Mouse (Mus musculus) megakaryocyte, adult 5-6 weeks (primary cell): Measurements from ENCODE around the gene Mvd. TPM values are rescaled to one million over a fixed set of nuclear protein-coding genes. Genes with fewer than 3 reads are reported as not detected.

Experiments
- ATAC-seq: 2 replicates; pipeline ENCODE4 v1.8.0; 2016; ENCODE audit warnings: mild to moderate bottlenecking, inconsistent platforms; ENCODE audit not compliant: poor library complexity, severe bottlenecking
- total RNA-seq, 2 experiments: library from RNA; stranded (forward) in 1 of 2; stranded (reverse) in 1 of 2; fragments of 153-499, 151-499 nt in 1 of 2; fragments of 221-1000, 200-1000 nt in 1 of 2; gene quantifications; 2 replicates each; pipeline versions ENCODE4 v1.2.3 to v1.2.4; 2015 to 2017

The Mvd gene
- total RNA-seq, 2 experiments from 2014 or later = 9.8 to 15.6 TPM

GRCm38 (mm10) chr8:122459218-122459900 is 16.1 kb upstream of the Mvd start:
- no peak for ATAC-seq

GRCm38 (mm10) chr8:122457171-122457570 is 13.9 kb upstream of the Mvd start:
- no peak for ATAC-seq

GRCm38 (mm10) chr8:122454409-122454808 is 11.2 kb upstream of the Mvd start:
- ATAC-seq = peak; percentile 39

- no peak for ATAC-seq
These were observed 8.9 kb upstream of the Mvd start for GRCm38 (mm10) chr8:122452154-122452553.

GRCm38 (mm10) chr8:122451161-122451703 is 8.0 kb upstream of the Mvd start:
- ATAC-seq = no peak

GRCm38 (mm10) chr8:122445203-122445602 is 2.0 kb upstream of the Mvd start:
- ATAC-seq = no peak

GRCm38 (mm10) chr8:122444058-122444748 is 981 bp upstream of the Mvd start:
- ATAC-seq = peak; percentile 43

- ATAC-seq = peak; percentile 2; the same call in 1 of the 2 replicates
These were observed 441 bp downstream of the Mvd start for GRCm38 (mm10) chr8:122442781-122443180.

GRCm38 (mm10) chr8:122442356-122442755 is 866 bp downstream of the Mvd start:
- no peak for ATAC-seq

- no peak for ATAC-seq
These were observed 1.9 kb downstream of the Mvd start for GRCm38 (mm10) chr8:122441326-122441725.

- ATAC-seq = no peak
These were observed 3.9 kb downstream of the Mvd start for GRCm38 (mm10) chr8:122439336-122439735.

- ATAC-seq = peak; percentile 71
These were observed 5.4 kb downstream of the Mvd start for GRCm38 (mm10) chr8:122437708-122438331.

- peak; percentile 17; the same call in 1 of the 2 replicates for ATAC-seq
These were observed 6.6 kb downstream of the Mvd start for GRCm38 (mm10) chr8:122436586-122437125.

GRCm38 (mm10) chr8:122436146-122436545 is 7.1 kb downstream of the Mvd start:
- no peak for ATAC-seq

- no peak for ATAC-seq
These were observed 7.8 kb downstream of the Mvd start for GRCm38 (mm10) chr8:122435375-122435774.

- 0 out of 2 replicates have a peak, but pooled peaks have one; percentile 2 for ATAC-seq
These were observed 9.8 kb downstream of the Mvd start for GRCm38 (mm10) chr8:122433269-122433905.

- ATAC-seq = peak; percentile 56
These were observed 10.6 kb downstream of the Mvd start, which contains the start of gene Cyba for GRCm38 (mm10) chr8:122432443-122433268. Gene Cyba, minus strand, starts transcription at chr8:122432930.

GRCm38 (mm10) chr8:122431694-122432442 is 11.4 kb downstream of the Mvd start:
- ATAC-seq = no peak

GRCm38 (mm10) chr8:122430646-122431045 is 12.6 kb downstream of the Mvd start:
- no peak for ATAC-seq
